Mouse (Mus musculus) cortical plate, adult 2 months (tissue): ENCODE results near the gene Lama5. TPM values are rescaled to one million over a fixed set of nuclear protein-coding genes. Genes with fewer than 3 reads are reported as not detected.

Experiments used
- H3K27ac ChIP-seq: fragments of 200-500 bp; 2 replicates; pipeline ENCODE4 v1.5.1; 2012; ENCODE audit warnings: low read length, control low read depth, inconsistent platforms; ENCODE audit not compliant: insufficient read depth
- H3K4me1 ChIP-seq: fragments of 200-500 bp; 2 replicates; pipeline ENCODE4 v1.6.1; 2011; ENCODE audit warnings: low read length; ENCODE audit not compliant: control insufficient read depth, insufficient read depth
- H3K4me3 ChIP-seq: fragments of 200-500 bp; 2 replicates; pipeline ENCODE4 v1.5.1; 2011; ENCODE audit warnings: mild to moderate bottlenecking, low read length, control low read depth; ENCODE audit not compliant: insufficient read depth
- CTCF ChIP-seq: fragments of 200-500 bp; IDR thresholded peaks from 2 replicates; pipeline ENCODE4 v1.5.1; 2011; ENCODE audit warnings: mild to moderate bottlenecking, control low read depth, low read length; ENCODE audit not compliant: insufficient read depth; ENCODE audit errors: extremely low read depth
- POLR2A ChIP-seq: fragments of 200-500 bp; IDR thresholded peaks from 2 replicates; pipeline ENCODE4 v1.6.1; 2011; ENCODE audit warnings: mild to moderate bottlenecking, low read length, control low read depth; ENCODE audit not compliant: insufficient read depth; ENCODE audit errors: extremely low read depth
- polyA plus RNA-seq: library from polyadenylated mRNA; depleted of rRNA; stranded (reverse); fragments of >200 nt; gene quantifications from 2 replicates; pipeline ENCODE4 v1.2.3, GENCODE M21; 2012

Lama5 gene
- polyA plus RNA-seq, 1 experiment = 6.0 TPM

DNA sequence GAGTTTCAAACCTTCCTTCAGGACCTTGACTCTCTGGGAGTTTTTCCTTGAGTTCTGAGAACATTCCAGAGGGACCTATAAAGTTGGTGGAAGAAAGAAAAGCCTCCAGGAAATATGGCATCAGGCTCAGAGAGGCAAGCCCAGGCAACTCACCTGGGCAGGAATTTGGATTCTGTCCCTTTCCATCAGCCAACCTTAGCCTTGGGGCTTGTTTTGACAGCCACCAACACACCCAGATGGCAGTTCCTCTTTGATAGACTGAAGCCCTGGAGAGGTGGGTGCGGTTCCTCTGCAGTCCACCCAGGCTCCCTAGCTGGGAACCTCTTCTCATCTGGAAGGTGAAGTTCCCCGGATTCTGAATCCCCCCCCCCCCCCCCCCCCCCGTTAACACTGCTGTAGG, 10.8 kb upstream of the Lama5 start:
- Histone ChIP-seq H3K27ac (no peak overlapping the region), H3K4me1 (no peaks in the 10 kb centered on the region), H3K4me3 (no peak overlapping the region)
- no peak for TF ChIP-seq CTCF
- no peak for TF ChIP-seq POLR2A

- Histone ChIP-seq H3K27ac (no peak overlapping the region), H3K4me1 (no peaks in the 10 kb centered on the region), H3K4me3 (no peak overlapping the region)
- TF ChIP-seq CTCF (no peak), POLR2A (no peak)
Measured at GRCm38 (mm10) chr2:180235788-180236187, 10.1 kb upstream of the Lama5 start.

DNA sequence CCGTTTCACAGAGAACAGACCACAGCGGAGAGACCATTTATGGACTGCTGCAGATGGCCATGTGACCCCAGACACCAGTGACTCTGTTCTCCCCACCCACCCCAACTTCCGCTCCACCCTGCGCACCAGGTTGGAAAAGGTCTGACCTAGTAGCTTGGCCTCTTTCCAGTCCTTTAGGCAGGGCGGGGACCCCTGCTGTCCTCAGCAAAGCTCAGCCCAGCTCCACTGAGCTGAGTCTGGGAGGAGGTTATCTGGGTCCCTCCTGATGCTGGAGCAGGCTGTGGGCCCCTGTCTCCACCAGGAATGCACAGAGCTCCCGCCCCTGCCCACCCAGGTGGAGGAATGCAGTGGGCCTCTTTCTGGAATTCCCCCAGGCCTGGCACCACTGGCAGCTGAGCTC, 9.3 kb upstream of the Lama5 start:
- Histone ChIP-seq H3K4me3 (no peak overlapping the region), H3K27ac (no peak overlapping the region), H3K4me1 (no peaks in the 10 kb centered on the region)
- TF ChIP-seq CTCF (no peak), POLR2A (no peak)

DNA sequence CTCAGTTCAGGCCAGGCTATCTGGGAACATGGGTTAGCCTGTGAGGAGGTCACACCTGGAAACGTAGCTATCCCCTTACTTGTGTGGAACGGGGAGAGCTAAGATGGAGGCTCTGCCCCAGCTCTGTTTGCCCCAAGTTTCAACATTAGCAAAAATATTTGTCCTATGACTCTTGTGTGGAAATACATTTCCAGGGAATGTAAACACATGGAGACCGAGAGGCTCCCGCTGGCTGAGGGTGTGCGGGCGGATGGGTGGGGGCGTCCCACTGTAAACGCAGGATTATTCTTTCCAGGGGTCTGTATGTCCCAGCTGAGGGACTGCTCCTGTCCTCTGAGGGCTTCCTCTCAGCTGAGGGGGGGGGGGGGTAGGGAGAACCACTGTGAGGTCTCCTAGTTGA, 8.7 kb upstream of the Lama5 start:
- TF ChIP-seq CTCF (no peak), POLR2A (no peak)
- Histone ChIP-seq H3K4me1 (no peaks in the 10 kb centered on the region), H3K27ac (no peak overlapping the region), H3K4me3 (no peak overlapping the region)

DNA sequence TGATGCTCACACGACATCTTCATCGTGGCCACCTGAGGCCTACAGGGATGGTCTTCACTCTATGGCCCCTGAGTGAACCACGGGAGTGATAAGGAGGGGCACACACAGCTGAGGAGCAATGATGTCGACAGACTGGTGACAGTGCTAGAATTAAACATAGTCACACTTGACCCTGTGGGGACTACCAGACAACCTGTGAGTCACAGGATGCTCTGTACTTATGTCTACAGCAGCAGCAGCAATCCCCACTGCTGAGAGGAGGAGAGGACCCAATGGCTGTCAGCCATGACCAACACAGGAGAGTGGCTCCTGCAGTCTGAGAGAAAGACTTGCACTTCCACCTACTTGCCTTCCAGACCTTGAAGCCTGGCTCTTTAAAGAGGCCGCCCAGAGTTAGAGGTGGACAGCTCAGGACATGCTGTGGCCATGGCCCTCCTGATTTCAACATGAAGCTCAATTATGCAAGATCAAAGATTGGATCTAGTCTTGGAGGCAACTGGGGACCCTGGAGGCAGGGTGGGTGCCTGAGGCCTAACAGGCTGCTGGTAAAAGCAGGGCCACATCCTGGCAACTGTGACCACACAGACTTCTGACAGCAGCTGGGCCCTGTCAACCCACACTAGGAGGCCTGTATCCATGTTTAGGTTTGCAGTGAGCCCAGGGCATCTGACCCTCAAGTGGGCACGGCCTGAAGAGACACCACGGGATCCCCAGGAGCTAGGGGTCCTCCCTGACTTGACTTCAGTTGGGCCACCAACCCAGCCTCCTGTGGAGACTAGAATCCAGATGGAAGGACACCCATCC, 7.6 kb upstream of the Lama5 start:
- no peak for TF ChIP-seq CTCF
- Histone ChIP-seq H3K4me3 (no peak overlapping the region), H3K4me1 (no peaks in the 10 kb centered on the region), H3K27ac (no peak overlapping the region)

DNA sequence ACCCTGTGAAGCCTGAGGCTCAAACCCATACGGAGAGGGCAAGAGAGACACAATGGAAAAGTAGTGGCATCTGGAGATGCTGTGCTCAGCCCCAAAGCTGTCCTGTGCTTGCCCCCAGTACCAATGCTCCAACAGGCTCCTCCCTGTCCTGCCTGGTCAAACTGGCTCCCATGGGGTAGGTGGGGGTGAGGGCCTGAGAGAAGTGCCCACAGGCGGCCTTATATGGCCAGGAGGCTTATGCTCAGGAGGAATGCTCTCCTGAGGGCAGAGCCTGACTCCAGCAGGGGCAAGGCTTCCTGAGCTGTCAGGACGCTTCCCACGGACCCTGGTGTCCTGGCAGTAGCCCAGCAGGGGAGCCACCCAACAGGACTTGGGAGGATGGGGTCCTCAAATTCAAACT, 4.8 kb upstream of the Lama5 start:
- Histone ChIP-seq H3K4me1 (no peaks in the 10 kb centered on the region), H3K4me3 (no peak overlapping the region), H3K27ac (no peak overlapping the region)
- TF ChIP-seq POLR2A = no peak
- no peak for TF ChIP-seq CTCF

- H3K27ac ChIP-seq = no peak overlapping the region
- no peaks in the 10 kb centered on the region for H3K4me1 ChIP-seq
- no peak overlapping the region for H3K4me3 ChIP-seq
- TF ChIP-seq POLR2A = no peak
- no peak for TF ChIP-seq CTCF
Measured at GRCm38 (mm10) chr2:180229129-180229528, 3.5 kb upstream of the Lama5 start.

GRCm38 (mm10) chr2:180228592-180228991, 2.9 kb upstream of the Lama5 start:
- no peak for TF ChIP-seq POLR2A
- no peak for TF ChIP-seq CTCF
- Histone ChIP-seq H3K4me1 (no peaks in the 10 kb centered on the region), H3K27ac (no peak overlapping the region), H3K4me3 (no peak overlapping the region)

DNA sequence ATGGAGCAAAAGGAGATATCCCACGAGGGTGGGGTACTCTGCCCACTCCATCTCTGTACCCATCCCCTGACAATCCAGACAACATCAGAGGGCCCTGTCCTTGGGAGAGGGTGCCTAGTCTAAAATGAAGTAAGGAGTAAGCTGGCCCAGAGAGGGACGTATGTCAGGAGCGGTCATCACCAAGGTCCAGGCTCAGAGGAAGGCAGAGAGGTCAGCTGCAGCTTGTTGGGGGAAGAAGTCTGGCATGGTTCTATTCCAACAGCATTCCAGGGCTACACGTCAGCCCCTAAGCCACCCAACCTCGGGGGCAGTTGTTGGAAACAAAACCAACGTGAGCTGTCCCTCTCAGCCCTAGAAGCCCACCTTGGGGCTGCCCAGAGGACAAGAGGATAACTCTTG, 2.4 kb upstream of the Lama5 start:
- no peak for TF ChIP-seq CTCF
- TF ChIP-seq POLR2A = no peak
- no peak overlapping the region for H3K4me3 ChIP-seq
- no peaks in the 10 kb centered on the region for H3K4me1 ChIP-seq
- no peak overlapping the region for H3K27ac ChIP-seq

DNA sequence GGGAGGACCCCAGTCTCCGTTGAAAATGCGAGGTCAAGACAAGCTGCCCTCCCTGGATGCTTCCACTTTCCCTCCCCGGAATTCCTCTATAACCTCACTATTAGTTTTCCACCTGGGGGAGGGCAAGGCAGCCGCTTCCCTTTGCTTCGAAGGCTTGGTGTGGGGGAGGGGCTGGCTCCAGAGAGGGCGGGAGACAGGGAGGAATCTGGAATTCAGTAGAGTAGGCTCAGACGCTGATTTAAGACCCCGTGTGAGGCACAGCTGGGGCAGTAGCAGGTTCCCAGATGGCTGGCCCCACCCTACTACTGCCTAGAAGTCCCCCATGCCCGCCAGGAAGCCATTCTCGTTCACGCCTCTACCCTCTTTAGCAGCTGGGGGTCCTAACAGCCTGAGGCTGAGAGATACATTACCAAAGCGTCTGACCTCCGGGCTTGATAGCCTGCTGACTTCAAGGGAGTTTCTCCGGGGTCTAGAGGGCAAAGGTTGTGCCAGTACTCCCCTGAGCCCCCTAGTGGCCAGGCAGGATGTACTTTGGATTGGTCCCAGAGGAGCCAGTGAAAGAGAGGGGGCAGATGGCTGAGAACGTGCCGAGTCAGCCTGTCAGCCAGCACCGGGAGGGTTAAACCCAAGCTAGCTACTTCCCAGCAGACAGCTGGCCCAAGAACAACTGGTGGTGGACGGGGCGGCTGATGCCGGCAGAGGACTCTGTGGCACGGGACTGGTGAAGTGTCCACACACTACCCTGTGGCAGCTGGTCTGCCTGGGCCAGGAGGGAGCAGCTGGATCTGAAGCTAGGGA, 1.8 kb upstream of the Lama5 start:
- H3K4me1 ChIP-seq = no peaks in the 10 kb centered on the region
- H3K4me3 ChIP-seq = no peak overlapping the region
- TF ChIP-seq CTCF (peak; percentile 59), POLR2A (no peak)
- H3K27ac ChIP-seq = no peak overlapping the region
